Mouse (Mus musculus) kidney, adult 2 months (tissue): ENCODE measurements around the gene Prkar2a. TPM values are rescaled to one million over a fixed set of nuclear protein-coding genes. Genes with fewer than 3 reads are reported as not detected.
A peak's percentile ranks its signal among the peaks of the same experiment; 100 is the strongest.

Experiments
- DNase-seq: peaks from one replicate; pipeline ENCODE4 v3.0.0; 2021
- H3K27ac ChIP-seq: fragments of 200-500 bp; 2 replicates; pipeline ENCODE4 v1.5.1; 2012; ENCODE audit warnings: low read depth, low read length, control low read depth, inconsistent platforms; ENCODE audit not compliant: insufficient read depth
- H3K27me3 ChIP-seq: fragments of 200-500 bp; replicated peaks from 2 replicates; pipeline ENCODE4 v1.6.1; 2012; ENCODE audit warnings: mild to moderate bottlenecking, moderate library complexity, low read length, inconsistent platforms; ENCODE audit not compliant: control insufficient read depth, insufficient read depth
- H3K36me3 ChIP-seq: fragments of 200-500 bp; 2 replicates; pipeline ENCODE4 v1.6.1; 2012; ENCODE audit warnings: mild to moderate bottlenecking, moderate library complexity, low read length, inconsistent platforms; ENCODE audit not compliant: control insufficient read depth, insufficient read depth
- H3K4me1 ChIP-seq: fragments of 200-500 bp; 2 replicates; pipeline ENCODE4 v1.6.1; 2011; ENCODE audit warnings: low read length; ENCODE audit not compliant: control insufficient read depth, insufficient read depth
- H3K4me3 ChIP-seq: fragments of 200-500 bp; 2 replicates; pipeline ENCODE4 v1.5.1; 2011; ENCODE audit warnings: mild to moderate bottlenecking, low read depth, low read length, control low read depth; ENCODE audit not compliant: insufficient read depth
- CTCF ChIP-seq: fragments of 200-500 bp; conservative IDR thresholded peaks from 2 replicates; pipeline ENCODE4 v1.5.1; 2011; ENCODE audit warnings: low read depth, mild to moderate bottlenecking, control low read depth, low read length, moderate library complexity, mixed read lengths; ENCODE audit not compliant: insufficient read depth, insufficient read length
- POLR2A ChIP-seq: fragments of 200-500 bp; IDR thresholded peaks from one replicate; pipeline ENCODE4 v1.6.1; 2011; ENCODE audit warnings: low read depth, low read length, control low read depth
- WGBS: fragments of 180-500 bp; shearing (Covaris S2); methylation state at CpG from one replicate; pipeline ENCODE4 v1.1.7; 2018; 5-methylcytosine and 5-hydroxymethylcytosine counted together
- polyA plus RNA-seq: library from polyadenylated mRNA; depleted of rRNA; stranded (reverse); fragments of >200 nt; gene quantifications from 2 replicates; pipeline ENCODE4 v1.2.3, GENCODE M21; 2012

Prkar2a gene
- polyA plus RNA-seq, 1 experiment, result 19.0 TPM

GRCm38 (mm10) chr9:108694533-108694932 is 5.4 kb downstream of the Prkar2a start:
- no peaks in the 10 kb centered on the region for H3K27me3 ChIP-seq
- H3K4me3 ChIP-seq, result no peak overlapping the region
- TF ChIP-seq CTCF, result no peak
- TF ChIP-seq POLR2A, result no peak
- whole genome bisulfite sequencing, result 90% methylated on average over 1 of the region's 1 CpGs
- no peaks in the 10 kb centered on the region for H3K36me3 ChIP-seq
- H3K4me1 ChIP-seq, result peaks cover 15% of the 10 kb centered on the region; the same call in 1 of the 2 replicates
- DNase-seq, result no peak
- H3K27ac ChIP-seq, result no peak overlapping the region

GRCm38 (mm10) chr9:108702476-108702875 is 13.4 kb downstream of the Prkar2a start:
- no peaks in the 10 kb centered on the region; the same call in 1 of the 2 replicates for H3K36me3 ChIP-seq
- no peak overlapping the region for H3K27ac ChIP-seq
- TF ChIP-seq CTCF, result no peak
- no peak for TF ChIP-seq POLR2A
- DNase-seq, result no peak
- H3K4me1 ChIP-seq, result peaks cover 7% of the 10 kb centered on the region
- no peak overlapping the region for H3K4me3 ChIP-seq
- H3K27me3 ChIP-seq, result no peaks in the 10 kb centered on the region

DNA sequence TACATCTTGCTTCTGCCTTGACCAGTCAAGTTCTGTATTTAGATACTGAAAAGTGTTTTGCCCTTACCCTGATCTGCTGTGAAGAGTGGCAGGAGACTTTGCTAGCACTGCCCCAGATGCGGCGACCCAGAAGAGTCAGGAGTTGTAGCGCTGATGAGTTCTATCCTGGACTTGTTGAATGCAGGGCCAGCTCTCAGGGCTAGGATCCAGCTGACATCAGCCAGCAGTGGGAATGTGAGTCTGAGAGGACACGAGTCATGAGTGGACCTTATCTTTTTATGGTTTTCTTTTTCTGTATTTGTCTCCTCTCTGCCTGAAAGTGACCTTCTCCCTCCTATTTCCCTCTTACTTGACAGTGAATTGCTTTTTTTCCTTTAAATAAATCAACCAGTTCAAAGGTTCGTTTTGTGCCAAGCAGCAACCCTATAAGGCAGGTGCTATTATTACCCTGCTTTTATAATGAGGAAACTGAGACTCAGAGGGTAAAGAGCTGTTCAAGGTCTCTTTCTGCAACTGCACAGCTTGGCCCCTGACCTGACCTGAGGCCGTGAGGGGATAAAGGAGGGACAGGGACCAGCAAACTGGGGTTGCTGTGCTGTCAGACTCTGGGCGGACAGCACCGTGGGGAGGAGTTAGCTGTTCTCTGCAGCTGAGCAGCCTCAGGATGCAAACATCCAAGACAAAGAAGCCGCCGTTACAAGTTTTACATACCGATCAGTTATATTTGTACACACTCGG is 14.4 kb downstream of the Prkar2a start:
- Histone ChIP-seq H3K27me3 (no peaks in the 10 kb centered on the region), H3K36me3 (no peaks in the 10 kb centered on the region; the same call in 1 of the 2 replicates), H3K4me3 (no peak overlapping the region), H3K4me1 (peaks cover 7% of the 10 kb centered on the region), H3K27ac (peak overlapping the region; percentile 64; the same call in 1 of the 2 replicates)
- DNase-seq, result peak; percentile 40
- TF ChIP-seq CTCF, result no peak
- TF ChIP-seq POLR2A, result no peak
- WGBS, result 30% methylated on average over 12 of the region's 12 CpGs

DNA sequence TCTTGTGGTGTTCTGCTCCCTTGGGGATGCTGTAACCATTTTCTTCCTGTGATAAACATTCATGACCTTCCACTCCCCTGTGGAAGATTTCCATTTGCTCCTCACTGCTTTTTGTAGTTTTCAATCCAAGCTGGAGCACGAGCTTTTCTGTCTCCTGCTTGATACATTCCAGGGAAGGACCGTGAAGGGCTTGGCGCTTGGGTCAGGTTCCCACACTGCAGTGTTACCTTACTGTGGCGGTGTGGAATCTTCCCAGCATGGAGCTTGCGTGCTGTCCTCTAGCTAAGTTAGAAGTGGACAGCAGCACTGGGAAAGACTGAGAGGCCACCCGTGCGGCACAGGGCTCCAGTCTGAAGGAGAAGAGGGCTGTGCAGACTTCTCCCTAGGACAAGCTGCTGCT is 15.5 kb downstream of the Prkar2a start:
- H3K27ac ChIP-seq, result peak overlapping the region; percentile 21; the same call in 1 of the 2 replicates
- no peak overlapping the region for H3K4me3 ChIP-seq
- H3K36me3 ChIP-seq, result no peaks in the 10 kb centered on the region; the same call in 1 of the 2 replicates
- TF ChIP-seq POLR2A (no peak), CTCF (no peak)
- WGBS, result 55% methylated on average over 7 of the region's 7 CpGs
- H3K4me1 ChIP-seq, result peaks cover 7% of the 10 kb centered on the region
- DNase-seq, result peak; percentile 24
- H3K27me3 ChIP-seq, result no peaks in the 10 kb centered on the region

- DNase-seq, result no peak
- Histone ChIP-seq H3K27me3 (no peaks in the 10 kb centered on the region), H3K36me3 (no peaks in the 10 kb centered on the region; the same call in 1 of the 2 replicates), H3K4me3 (no peak overlapping the region), H3K27ac (no peak overlapping the region), H3K4me1 (peaks cover 7% of the 10 kb centered on the region)
- no peak for TF ChIP-seq CTCF
- TF ChIP-seq POLR2A, result no peak
- WGBS, result 94% methylated on average over 2 of the region's 2 CpGs
Measured at GRCm38 (mm10) chr9:108707212-108707611, 18.1 kb downstream of the Prkar2a start.

- DNase-seq, result no peak
- no peak for TF ChIP-seq POLR2A
- TF ChIP-seq CTCF, result no peak
- WGBS, result 94% methylated on average over 8 of the region's 8 CpGs
Measured at GRCm38 (mm10) chr9:108708833-108709232, 19.7 kb downstream of the Prkar2a start.

GRCm38 (mm10) chr9:108710767-108711166 is 21.7 kb downstream of the Prkar2a start:
- no peak for DNase-seq
- WGBS, result 73% methylated on average over 7 of the region's 7 CpGs
- H3K36me3 ChIP-seq, result no peaks in the 10 kb centered on the region; the same call in 1 of the 2 replicates
- H3K27ac ChIP-seq, result no peak overlapping the region
- no peaks in the 10 kb centered on the region for H3K27me3 ChIP-seq
- H3K4me1 ChIP-seq, result no peaks in the 10 kb centered on the region
- H3K4me3 ChIP-seq, result no peak overlapping the region
- no peak for TF ChIP-seq CTCF
- TF ChIP-seq POLR2A, result no peak

More at GRCm38 (mm10) chr9:108708833-108709232, 19.7 kb downstream of the Prkar2a start:
- no peaks in the 10 kb centered on the region for H3K27me3 ChIP-seq
- H3K4me3 ChIP-seq, result no peak overlapping the region
- peaks cover under 1% of the 10 kb centered on the region; the same call in 1 of the 2 replicates for H3K4me1 ChIP-seq
- no peak overlapping the region for H3K27ac ChIP-seq
- no peaks in the 10 kb centered on the region; the same call in 1 of the 2 replicates for H3K36me3 ChIP-seq
